Mouse (Mus musculus): ENCODE measurements around the gene Bdh2. TPM values are rescaled to one million over a fixed set of nuclear protein-coding genes. Genes with fewer than 3 reads are reported as not detected.

The Bdh2 gene
- 6.4 and 7.0 TPM in 2 replicates for polyA plus RNA-seq (2015; fragmentation: Nextera tagmentation; extraction: Ambion mirVana)

- no peaks in the 10 kb centered on the region for H3K27me3 ChIP-seq (replicated peaks)
- no peaks in the 10 kb centered on the region for H3K4me1 ChIP-seq
- 0 out of 2 replicates have a peak within 1 kb of the TSS, but pooled peaks have one; percentile 2 for H3K4me3 ChIP-seq (replicated peaks)
- peak within 1 kb of the TSS; percentile 41 for H3K4me2 ChIP-seq
- H3K36me3 ChIP-seq = no peaks in the 10 kb centered on the region
- ATAC-seq (ENCODE audit: insufficient read depth, low FRiP score, low read depth) = peak; percentile 82
- no peaks in the 10 kb centered on the region for H3K9me3 ChIP-seq
- no peak within 1 kb of the TSS for H3K9ac ChIP-seq
- WGBS = 20% methylated on average over 14 of the region's 14 CpGs
- H3K27ac ChIP-seq = no peak within 1 kb of the TSS
Observed at GRCm38 (mm10) chr3:135280669-135281415, at the start of gene Bdh2. Gene Bdh2 (plus strand): TSS chr3:135281221.

GRCm38 (mm10) chr3:135232058-135232457, 49.0 kb upstream of the Bdh2 start:
- H3K9ac ChIP-seq = no peak overlapping the region
- no peak overlapping the region for H3K4me3 ChIP-seq (replicated peaks)
- ATAC-seq (ENCODE audit: insufficient read depth, low FRiP score, low read depth) = no peak
- no peaks in the 10 kb centered on the region for H3K4me1 ChIP-seq
- H3K27ac ChIP-seq = no peak overlapping the region
- no peaks in the 10 kb centered on the region for H3K27me3 ChIP-seq (replicated peaks)
- H3K9me3 ChIP-seq = no peaks in the 10 kb centered on the region
- H3K36me3 ChIP-seq = peaks cover 16% of the 10 kb centered on the region
- no peak overlapping the region for H3K4me2 ChIP-seq
- WGBS = 76% methylated on average over 3 of the region's 3 CpGs

GRCm38 (mm10) chr3:135232462-135232861, 48.6 kb upstream of the Bdh2 start:
- 93% methylated on average over 3 of the region's 3 CpGs for WGBS
- Histone ChIP-seq H3K9me3 (no peaks in the 10 kb centered on the region), H3K9ac (no peak overlapping the region), H3K4me1 (no peaks in the 10 kb centered on the region), H3K4me3 (replicated peaks) (no peak overlapping the region), H3K27me3 (replicated peaks) (no peaks in the 10 kb centered on the region), H3K36me3 (peaks cover 20% of the 10 kb centered on the region), H3K27ac (no peak overlapping the region), H3K4me2 (no peak overlapping the region)
- ATAC-seq (ENCODE audit: insufficient read depth, low FRiP score, low read depth) = no peak

- Histone ChIP-seq H3K27ac (no peak overlapping the region), H3K36me3 (peaks cover 41% of the 10 kb centered on the region)
- no peak for ATAC-seq (ENCODE audit: insufficient read depth, low FRiP score, low read depth)
Observed at GRCm38 (mm10) chr3:135245733-135246132, 35.3 kb upstream of the Bdh2 start.

GRCm38 (mm10) chr3:135246828-135247227, 34.2 kb upstream of the Bdh2 start:
- H3K27me3 ChIP-seq (replicated peaks) = no peaks in the 10 kb centered on the region
- H3K4me3 ChIP-seq (replicated peaks) = no peak overlapping the region
- ATAC-seq (ENCODE audit: insufficient read depth, low FRiP score, low read depth) = no peak
- peaks cover 44% of the 10 kb centered on the region for H3K36me3 ChIP-seq
- H3K9me3 ChIP-seq = no peaks in the 10 kb centered on the region
- H3K9ac ChIP-seq = no peak overlapping the region
- no peak overlapping the region for H3K27ac ChIP-seq
- H3K4me1 ChIP-seq = no peaks in the 10 kb centered on the region
- 89% methylated on average over 6 of the region's 6 CpGs for WGBS
- no peak overlapping the region for H3K4me2 ChIP-seq

More at GRCm38 (mm10) chr3:135245733-135246132, 35.3 kb upstream of the Bdh2 start:
- Histone ChIP-seq H3K4me2 (no peak overlapping the region), H3K9ac (no peak overlapping the region), H3K4me3 (replicated peaks) (no peak overlapping the region), H3K27me3 (replicated peaks) (no peaks in the 10 kb centered on the region), H3K9me3 (no peaks in the 10 kb centered on the region), H3K4me1 (no peaks in the 10 kb centered on the region)

- 75% methylated on average over 6 of the region's 6 CpGs for whole genome bisulfite sequencing
- Histone ChIP-seq H3K9ac (no peak overlapping the region), H3K4me3 (replicated peaks) (no peak overlapping the region), H3K27me3 (replicated peaks) (no peaks in the 10 kb centered on the region), H3K4me2 (no peak overlapping the region), H3K4me1 (no peaks in the 10 kb centered on the region), H3K27ac (no peak overlapping the region), H3K36me3 (peaks cover 39% of the 10 kb centered on the region), H3K9me3 (no peaks in the 10 kb centered on the region)
- ATAC-seq (ENCODE audit: insufficient read depth, low FRiP score, low read depth) = no peak
Observed at GRCm38 (mm10) chr3:135249104-135249503, 31.9 kb upstream of the Bdh2 start.

- WGBS = 91% methylated on average over 6 of the region's 6 CpGs
- ATAC-seq (ENCODE audit: insufficient read depth, low FRiP score, low read depth) = no peak
- peaks cover 30% of the 10 kb centered on the region for H3K36me3 ChIP-seq
Observed at GRCm38 (mm10) chr3:135251825-135252224, 29.2 kb upstream of the Bdh2 start.

GRCm38 (mm10) chr3:135254784-135255183, 26.2 kb upstream of the Bdh2 start:
- no peak for ATAC-seq (ENCODE audit: insufficient read depth, low FRiP score, low read depth)
- Histone ChIP-seq H3K36me3 (peaks cover 36% of the 10 kb centered on the region), H3K27me3 (replicated peaks) (no peaks in the 10 kb centered on the region), H3K4me3 (replicated peaks) (no peak overlapping the region), H3K9ac (no peak overlapping the region), H3K9me3 (no peaks in the 10 kb centered on the region), H3K27ac (no peak overlapping the region), H3K4me2 (no peak overlapping the region), H3K4me1 (no peaks in the 10 kb centered on the region)

More at GRCm38 (mm10) chr3:135251825-135252224, 29.2 kb upstream of the Bdh2 start:
- Histone ChIP-seq H3K27ac (no peak overlapping the region), H3K4me1 (no peaks in the 10 kb centered on the region), H3K9me3 (no peaks in the 10 kb centered on the region), H3K4me2 (no peak overlapping the region), H3K4me3 (replicated peaks) (no peak overlapping the region), H3K27me3 (replicated peaks) (no peaks in the 10 kb centered on the region), H3K9ac (no peak overlapping the region)

GRCm38 (mm10) chr3:135258919-135259318, 22.1 kb upstream of the Bdh2 start:
- ATAC-seq (ENCODE audit: insufficient read depth, low FRiP score, low read depth) = no peak

GRCm38 (mm10) chr3:135260233-135260632, 20.8 kb upstream of the Bdh2 start:
- Histone ChIP-seq H3K4me3 (replicated peaks) (no peak overlapping the region), H3K36me3 (peaks cover 44% of the 10 kb centered on the region), H3K4me1 (no peaks in the 10 kb centered on the region), H3K27me3 (replicated peaks) (no peaks in the 10 kb centered on the region), H3K4me2 (no peak overlapping the region), H3K9me3 (no peaks in the 10 kb centered on the region), H3K27ac (no peak overlapping the region), H3K9ac (no peak overlapping the region)
- WGBS = 90% methylated on average over 7 of the region's 7 CpGs
- no peak for ATAC-seq (ENCODE audit: insufficient read depth, low FRiP score, low read depth)

More at GRCm38 (mm10) chr3:135258919-135259318, 22.1 kb upstream of the Bdh2 start:
- no peak overlapping the region for H3K4me2 ChIP-seq
- peaks cover 35% of the 10 kb centered on the region for H3K36me3 ChIP-seq
- H3K27me3 ChIP-seq (replicated peaks) = no peaks in the 10 kb centered on the region
- H3K4me3 ChIP-seq (replicated peaks) = no peak overlapping the region
- H3K9ac ChIP-seq = no peak overlapping the region
- 88% methylated on average over 10 of the region's 10 CpGs for WGBS
- no peak overlapping the region for H3K27ac ChIP-seq
- no peaks in the 10 kb centered on the region for H3K4me1 ChIP-seq
- H3K9me3 ChIP-seq = no peaks in the 10 kb centered on the region

GRCm38 (mm10) chr3:135268616-135269015, 12.4 kb upstream of the Bdh2 start:
- 84% methylated on average over 5 of the region's 5 CpGs for WGBS
- no peak overlapping the region for H3K27ac ChIP-seq
- no peak overlapping the region for H3K4me3 ChIP-seq (replicated peaks)
- no peak overlapping the region for H3K4me2 ChIP-seq
- no peak overlapping the region for H3K9ac ChIP-seq
- H3K36me3 ChIP-seq = peaks cover 39% of the 10 kb centered on the region; the same call in 1 of the 2 replicates
- ATAC-seq (ENCODE audit: insufficient read depth, low FRiP score, low read depth) = no peak
- no peaks in the 10 kb centered on the region for H3K9me3 ChIP-seq
- no peaks in the 10 kb centered on the region for H3K4me1 ChIP-seq
- H3K27me3 ChIP-seq (replicated peaks) = no peaks in the 10 kb centered on the region

- no peak overlapping the region for H3K27ac ChIP-seq
- no peak overlapping the region for H3K4me2 ChIP-seq
Observed at GRCm38 (mm10) chr3:135269391-135269990, 11.5 kb upstream of the Bdh2 start.

More at GRCm38 (mm10) chr3:135269391-135269990, 11.5 kb upstream of the Bdh2 start:
- H3K36me3 ChIP-seq = peaks cover 38% of the 10 kb centered on the region; the same call in 1 of the 2 replicates
- no peaks in the 10 kb centered on the region for H3K9me3 ChIP-seq
- no peak overlapping the region for H3K4me3 ChIP-seq (replicated peaks)
- H3K9ac ChIP-seq = no peak overlapping the region
- H3K27me3 ChIP-seq (replicated peaks) = no peaks in the 10 kb centered on the region
- no peak for ATAC-seq (ENCODE audit: insufficient read depth, low FRiP score, low read depth)
- H3K4me1 ChIP-seq = no peaks in the 10 kb centered on the region
- 60% methylated on average over 10 of the region's 10 CpGs for WGBS
